Mouse (Mus musculus) spleen, adult 2 months (tissue): ENCODE data around the gene Slco2a1.

Experiments
- CTCF ChIP-seq: fragments of 200-500 bp; IDR thresholded peaks from 2 replicates; pipeline ENCODE4 v1.5.1; 2011; ENCODE audit warnings: mild to moderate bottlenecking, inconsistent platforms; ENCODE audit not compliant: insufficient read depth, insufficient read length, insufficient replicate concordance; ENCODE audit errors: extremely low read depth
- POLR2A ChIP-seq: fragments of 200-500 bp; IDR thresholded peaks from 2 replicates; pipeline ENCODE4 v1.6.1; 2011; ENCODE audit warnings: low read depth, low read length, inconsistent platforms

DNA sequence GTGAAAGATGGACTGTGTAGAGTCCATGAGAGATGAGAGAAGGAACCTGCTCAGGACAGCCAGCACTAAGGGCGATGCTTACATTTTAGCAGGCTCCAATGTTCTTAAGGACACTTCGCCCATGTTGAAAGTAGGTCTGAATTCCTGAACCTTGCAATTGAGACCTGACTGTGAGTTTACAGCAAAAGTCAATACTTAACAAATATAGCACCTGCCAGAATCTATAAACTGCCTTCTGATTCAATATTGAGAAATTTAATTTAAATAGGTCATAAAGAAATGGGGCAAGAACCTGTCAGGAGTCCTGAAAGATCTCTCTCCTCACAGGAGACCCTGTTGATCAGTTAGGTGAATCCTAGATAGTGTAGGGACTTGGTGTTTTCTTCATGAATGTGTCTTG lies 12.6 kb upstream of the Slco2a1 start:
- TF ChIP-seq CTCF (no peak), POLR2A (no peak)
